Mouse (Mus musculus): ENCODE results near the gene Cacna1h. TPM values are rescaled to one million over a fixed set of nuclear protein-coding genes. Genes with fewer than 3 reads are reported as not detected.

The Cacna1h gene
- polyA plus RNA-seq, 1 experiment from 2014 or later = 3.2 TPM

DNA sequence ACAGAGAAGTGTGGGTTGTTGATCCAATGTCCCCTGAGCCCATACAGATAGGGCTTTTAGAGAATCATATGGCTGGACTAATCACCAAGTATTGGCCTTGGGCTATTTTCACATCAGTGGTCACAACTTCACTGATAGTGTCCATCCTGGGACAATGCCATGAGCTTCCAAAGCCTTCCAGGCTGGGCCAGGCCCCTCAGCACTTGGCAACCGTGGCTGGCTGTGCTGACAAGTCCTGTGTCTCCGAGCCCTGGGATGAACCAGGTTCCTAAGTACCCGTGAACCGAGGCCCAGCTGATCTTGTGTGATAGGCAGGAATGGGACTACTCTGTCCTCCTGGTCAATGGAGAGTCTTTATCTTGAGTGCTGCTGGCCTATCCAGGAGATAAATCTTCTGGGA, 30.5 kb upstream of the Cacna1h start:
- no peak for DNase-seq (ENCODE audit: low spot score)
- H3K27me3 ChIP-seq (ENCODE audit: low read depth, poor library complexity, severe bottlenecking) = 0 out of 2 replicates have a peak, but pooled peaks cover 13% of the 10 kb centered on the region
- WGBS = 85% methylated on average over 4 of the region's 4 CpGs
- no peak overlapping the region for H3K4me3 ChIP-seq
- H3K4me1 ChIP-seq = peaks cover 23% of the 10 kb centered on the region
- peak overlapping the region; percentile 75; the same call in 1 of the 2 replicates for H3K27ac ChIP-seq
- H3K36me3 ChIP-seq = no peaks in the 10 kb centered on the region
- H3K9me3 ChIP-seq (replicated peaks) = no peaks in the 10 kb centered on the region

DNA sequence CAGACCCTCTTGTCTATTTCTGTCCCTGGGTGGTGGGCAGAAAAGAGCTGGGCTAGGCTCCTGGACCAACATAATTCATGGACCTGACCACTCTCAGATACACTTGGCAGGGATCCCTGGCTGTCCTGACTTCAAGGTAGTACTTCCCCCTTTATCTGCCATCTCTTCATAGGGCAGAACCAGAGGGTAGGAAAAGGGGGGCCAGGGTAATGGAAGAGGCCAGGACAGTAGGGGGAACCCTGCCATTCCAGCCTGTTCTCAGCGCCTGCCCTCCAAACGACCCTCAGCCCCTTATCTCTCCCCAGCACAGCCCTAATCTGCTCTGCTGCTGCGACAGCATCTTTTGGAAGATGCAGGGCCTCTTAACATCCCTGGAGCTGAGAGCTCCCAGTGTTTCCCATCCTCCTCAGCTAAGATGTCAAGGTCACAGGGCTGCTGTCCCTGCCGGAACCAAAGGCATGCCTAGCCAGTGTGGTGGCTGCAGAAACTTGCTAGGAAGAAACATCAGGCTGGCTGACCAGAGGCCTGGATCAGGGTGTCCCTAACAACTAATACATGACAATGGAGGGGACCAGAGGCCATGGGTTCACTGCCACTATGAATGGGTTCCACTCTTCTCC, 29.9 kb upstream of the Cacna1h start:
- Histone ChIP-seq H3K27me3 (ENCODE audit: low read depth, poor library complexity, severe bottlenecking) (0 out of 2 replicates have a peak, but pooled peaks cover 6% of the 10 kb centered on the region), H3K27ac (peak overlapping the region; percentile 75), H3K9me3 (replicated peaks) (no peaks in the 10 kb centered on the region), H3K4me1 (peaks cover 23% of the 10 kb centered on the region), H3K36me3 (no peaks in the 10 kb centered on the region), H3K4me3 (no peak overlapping the region)
- 46% methylated on average over 4 of the region's 4 CpGs for WGBS
- no peak for DNase-seq (ENCODE audit: low spot score)

DNA sequence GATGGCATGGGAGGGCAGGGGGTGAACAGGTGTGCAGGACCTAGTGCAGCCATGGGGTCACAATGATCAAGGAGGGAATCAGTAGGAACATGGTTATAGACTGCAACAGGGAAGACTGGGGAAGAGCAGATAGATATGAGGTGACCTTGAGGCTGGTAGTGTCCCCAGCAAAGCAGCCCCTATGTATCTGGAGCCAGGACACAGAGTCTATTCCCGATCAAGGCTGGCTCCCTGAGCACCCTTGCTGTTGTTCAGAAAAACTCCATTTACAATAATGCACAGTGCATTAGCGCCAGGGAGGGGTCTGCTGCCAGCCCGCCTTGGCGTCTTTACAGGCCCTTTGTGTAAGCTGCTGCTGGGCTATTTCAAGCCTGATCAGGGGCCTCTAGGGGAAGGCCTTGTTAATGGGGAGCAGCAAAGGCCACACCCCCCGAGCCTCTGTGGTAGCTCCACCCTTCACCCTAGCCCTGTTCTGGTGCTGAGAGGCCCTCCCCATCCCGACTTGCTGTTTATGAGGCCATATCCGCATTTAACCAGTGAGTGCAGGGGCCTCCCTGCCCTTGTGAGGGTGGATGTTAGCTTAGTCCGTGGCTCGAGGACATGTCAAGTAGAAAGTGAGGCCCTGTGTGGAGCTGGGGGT, 28.8 kb upstream of the Cacna1h start:
- Histone ChIP-seq H3K9me3 (replicated peaks) (no peaks in the 10 kb centered on the region), H3K27me3 (ENCODE audit: low read depth, poor library complexity, severe bottlenecking) (no peaks in the 10 kb centered on the region), H3K4me3 (peak overlapping the region; percentile 1; the same call in 1 of the 2 replicates), H3K27ac (peak overlapping the region; percentile 75), H3K36me3 (no peaks in the 10 kb centered on the region), H3K4me1 (peaks cover 23% of the 10 kb centered on the region)
- DNase-seq (ENCODE audit: low spot score) = peak; percentile 41
- 27% methylated on average over 9 of the region's 9 CpGs for WGBS

DNA sequence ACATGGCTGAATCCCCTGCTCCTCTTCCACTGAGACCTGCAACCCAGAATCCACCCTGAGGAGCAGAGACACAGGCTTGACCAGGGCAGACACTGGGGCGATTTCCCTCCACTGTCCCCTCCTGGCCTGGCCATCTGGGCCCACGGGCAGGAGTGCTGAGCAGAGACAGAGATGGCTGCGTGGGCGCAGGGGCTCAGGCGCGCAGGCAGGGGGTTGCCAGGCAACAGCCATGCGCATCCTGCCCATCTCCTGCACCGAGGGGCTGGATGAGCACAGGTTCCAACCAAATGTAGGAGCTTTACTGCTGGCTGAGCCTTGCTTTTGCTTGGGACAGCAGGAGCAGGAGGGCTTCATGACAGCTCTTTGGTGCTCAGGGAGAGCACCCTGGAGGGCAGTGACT, 23.0 kb upstream of the Cacna1h start:
- Histone ChIP-seq H3K27me3 (ENCODE audit: low read depth, poor library complexity, severe bottlenecking) (peaks cover 7% of the 10 kb centered on the region; the same call in 1 of the 2 replicates), H3K36me3 (no peaks in the 10 kb centered on the region), H3K4me1 (peaks cover 5% of the 10 kb centered on the region), H3K27ac (no peak overlapping the region), H3K9me3 (replicated peaks) (no peaks in the 10 kb centered on the region), H3K4me3 (no peak overlapping the region)
- WGBS = 63% methylated on average over 8 of the region's 8 CpGs
- DNase-seq (ENCODE audit: low spot score) = no peak

DNA sequence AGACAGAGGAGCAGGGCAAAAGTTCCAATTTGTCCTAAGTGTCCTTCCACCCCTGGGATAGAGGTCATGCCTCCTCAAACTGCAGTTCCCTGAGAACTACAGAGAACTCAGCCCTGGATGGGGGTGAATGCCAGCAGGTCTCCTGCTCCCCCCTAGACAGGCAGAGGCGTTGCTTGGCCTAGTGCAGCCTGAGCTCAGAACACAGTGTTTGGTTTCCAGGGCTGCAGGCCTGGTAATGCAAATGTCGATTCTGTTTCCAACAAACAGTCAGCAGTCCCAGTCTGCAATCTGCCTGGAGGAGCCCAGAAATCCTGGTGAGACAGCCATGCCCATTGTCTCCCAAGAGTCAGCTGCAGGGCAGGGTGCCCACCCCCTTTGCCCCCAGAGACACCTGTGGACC, 20.7 kb upstream of the Cacna1h start, which contains the start of gene Tekt4:
Gene Tekt4, plus strand, starts transcription at position 344 of the 400 bp plus-strand sequence.
- H3K9me3 ChIP-seq (replicated peaks) = no peaks in the 10 kb centered on the region
- peaks cover 7% of the 10 kb centered on the region; the same call in 1 of the 2 replicates for H3K27me3 ChIP-seq (ENCODE audit: low read depth, poor library complexity, severe bottlenecking)
- H3K36me3 ChIP-seq = no peaks in the 10 kb centered on the region
- H3K4me3 ChIP-seq = no peak within 1 kb of the TSS
- H3K27ac ChIP-seq = no peak within 1 kb of the TSS; the same call in 1 of the 2 replicates
- 68% methylated on average over 2 of the region's 2 CpGs for WGBS
- H3K4me1 ChIP-seq = peaks cover 12% of the 10 kb centered on the region
- DNase-seq (ENCODE audit: low spot score) = no peak

DNA sequence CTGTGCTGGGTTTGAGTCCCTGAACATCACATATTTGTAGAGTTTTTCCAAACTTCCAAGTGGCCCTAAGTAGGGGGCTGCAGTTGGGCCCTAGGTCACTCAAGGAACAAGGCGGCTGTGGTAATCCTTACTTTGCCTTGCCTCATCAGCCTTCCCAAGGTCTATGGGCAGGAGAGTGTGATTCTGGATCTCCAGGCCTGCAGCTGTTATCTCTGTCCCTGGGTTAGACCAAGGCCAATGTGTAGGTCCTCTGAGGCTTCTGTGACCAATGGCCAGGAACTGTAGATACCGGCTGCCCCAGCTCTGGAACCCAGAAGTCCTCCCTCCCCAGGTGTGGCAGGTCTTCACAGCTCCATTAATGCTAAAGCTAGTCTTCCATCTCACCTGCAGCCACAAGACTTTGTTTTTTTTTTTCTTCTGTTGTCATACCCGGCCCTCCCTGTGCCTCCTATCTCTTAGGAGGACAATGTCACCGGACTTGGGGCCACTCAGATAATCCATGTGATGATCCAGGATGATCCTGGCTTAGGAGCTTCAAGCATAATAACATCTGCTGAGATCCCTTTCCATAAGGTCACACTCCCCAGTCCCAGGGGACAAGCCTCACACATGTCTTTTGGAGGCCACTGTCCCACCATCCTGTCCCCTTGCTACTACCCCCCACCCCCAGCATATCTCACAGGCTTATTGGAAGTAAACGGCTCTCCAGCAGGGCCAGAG, 18.8 kb upstream of the Cacna1h start:
- no peak for DNase-seq (ENCODE audit: low spot score)

DNA sequence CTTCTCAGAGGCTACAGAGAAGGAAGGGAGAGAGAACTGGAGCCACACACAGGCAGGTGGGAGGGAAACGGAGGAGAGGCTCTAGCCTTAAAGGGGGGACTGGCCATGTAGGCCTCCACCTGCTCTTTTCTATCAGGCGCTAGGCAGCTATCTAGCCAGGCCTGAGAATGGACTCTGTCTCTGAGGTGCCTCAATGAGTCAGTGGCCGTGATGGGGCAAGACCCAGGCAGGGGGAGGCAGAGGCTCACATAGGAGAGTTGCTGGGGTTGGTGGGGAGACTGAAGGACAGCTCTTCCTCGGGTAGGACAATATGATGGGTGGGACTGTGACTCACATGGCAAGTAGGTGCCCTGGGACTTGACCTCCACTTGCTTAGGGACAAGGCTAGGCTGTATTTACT, 16.7 kb upstream of the Cacna1h start:
- no peak overlapping the region for H3K4me3 ChIP-seq
- no peak for DNase-seq (ENCODE audit: low spot score)
- H3K9me3 ChIP-seq (replicated peaks) = no peaks in the 10 kb centered on the region
- H3K36me3 ChIP-seq = no peaks in the 10 kb centered on the region
- H3K27me3 ChIP-seq (ENCODE audit: low read depth, poor library complexity, severe bottlenecking) = peaks cover 11% of the 10 kb centered on the region
- 0 out of 2 replicates have a peak overlapping the region, but pooled peaks have one; percentile 11 for H3K27ac ChIP-seq
- WGBS = 76% methylated on average over 4 of the region's 4 CpGs
- H3K4me1 ChIP-seq = peaks cover 12% of the 10 kb centered on the region

More for the DNA sequence above, 18.8 kb upstream of the Cacna1h start:
- WGBS = 81% methylated on average over 5 of the region's 5 CpGs
- Histone ChIP-seq H3K27ac (no peak overlapping the region), H3K4me1 (peaks cover 17% of the 10 kb centered on the region), H3K4me3 (no peak overlapping the region), H3K27me3 (ENCODE audit: low read depth, poor library complexity, severe bottlenecking) (peaks cover 15% of the 10 kb centered on the region), H3K9me3 (replicated peaks) (no peaks in the 10 kb centered on the region), H3K36me3 (no peaks in the 10 kb centered on the region)

DNA sequence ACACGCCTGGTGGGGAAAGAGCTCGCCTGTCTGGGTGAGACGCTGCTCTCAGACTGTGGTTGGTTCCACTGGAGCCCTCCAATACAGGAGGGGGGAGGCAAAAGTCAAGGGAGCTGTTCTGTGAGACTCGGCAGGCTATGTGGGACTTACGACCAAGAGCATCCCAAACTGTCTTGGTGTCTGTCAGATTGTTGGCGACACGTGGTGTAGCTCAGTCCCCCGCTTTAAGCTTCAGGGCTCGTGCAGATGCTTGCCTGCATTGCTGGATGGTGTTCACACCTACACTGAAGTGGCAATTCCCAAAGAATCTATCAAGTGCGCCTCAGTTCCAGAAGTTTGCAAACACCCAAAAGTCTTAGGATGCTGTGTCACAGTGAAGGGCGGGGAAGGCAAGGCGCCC, 14.3 kb upstream of the Cacna1h start:
- H3K4me1 ChIP-seq = peaks cover 15% of the 10 kb centered on the region
- H3K4me3 ChIP-seq = no peak overlapping the region
- H3K27me3 ChIP-seq (ENCODE audit: low read depth, poor library complexity, severe bottlenecking) = peaks cover 11% of the 10 kb centered on the region
- no peaks in the 10 kb centered on the region for H3K36me3 ChIP-seq
- no peak for DNase-seq (ENCODE audit: low spot score)
- H3K27ac ChIP-seq = no peak overlapping the region
- 83% methylated on average over 12 of the region's 12 CpGs for WGBS
- H3K9me3 ChIP-seq (replicated peaks) = no peaks in the 10 kb centered on the region

DNA sequence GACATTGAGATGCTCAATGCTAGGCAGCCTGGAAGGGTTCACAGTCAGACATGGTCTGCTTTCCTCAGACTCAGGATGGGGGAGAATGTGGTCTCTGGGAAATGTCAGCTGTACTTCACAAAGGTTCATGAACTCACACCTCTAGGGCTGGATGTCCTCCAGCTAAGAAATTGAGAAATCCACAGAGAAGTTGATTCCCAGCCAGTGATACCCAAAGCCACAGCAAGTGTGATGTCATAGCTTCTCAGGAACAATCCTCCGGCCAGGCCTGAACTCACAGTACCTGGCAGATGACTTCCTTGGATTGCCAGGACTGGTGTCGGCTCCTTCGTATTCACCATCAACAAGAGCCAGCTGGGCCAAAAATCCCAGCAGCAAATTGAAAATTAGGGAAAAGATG, 12.3 kb upstream of the Cacna1h start:
- no peak for DNase-seq (ENCODE audit: low spot score)
- Histone ChIP-seq H3K4me1 (peaks cover 17% of the 10 kb centered on the region), H3K27me3 (ENCODE audit: low read depth, poor library complexity, severe bottlenecking) (peaks cover 16% of the 10 kb centered on the region), H3K36me3 (no peaks in the 10 kb centered on the region), H3K4me3 (no peak overlapping the region), H3K9me3 (replicated peaks) (no peaks in the 10 kb centered on the region), H3K27ac (no peak overlapping the region)
- WGBS = 73% methylated on average over 3 of the region's 3 CpGs

DNA sequence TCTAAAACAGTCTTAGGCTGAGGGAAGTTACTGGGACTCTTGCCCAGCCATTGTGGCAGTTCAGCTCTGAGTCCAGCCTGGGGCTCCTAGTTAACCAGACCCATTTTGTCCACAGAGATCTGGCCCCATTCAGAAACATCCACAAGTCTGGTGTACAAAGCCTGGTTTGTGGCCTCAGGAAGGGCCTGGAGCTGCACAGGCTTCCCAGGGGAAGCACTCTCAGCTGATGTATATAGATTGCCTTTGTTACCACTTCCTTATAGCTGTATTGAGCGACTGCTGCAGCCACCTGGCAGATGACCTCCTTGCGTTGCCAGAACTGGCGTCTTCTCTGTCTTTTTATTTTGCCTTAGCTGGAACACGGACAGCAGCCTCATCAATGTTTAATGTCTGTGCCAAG, 11.5 kb upstream of the Cacna1h start:
- no peak overlapping the region for H3K27ac ChIP-seq
- no peak for DNase-seq (ENCODE audit: low spot score)
- H3K4me1 ChIP-seq = peaks cover 17% of the 10 kb centered on the region
- no peak overlapping the region for H3K4me3 ChIP-seq
- WGBS = 79% methylated on average over 4 of the region's 4 CpGs
- no peaks in the 10 kb centered on the region for H3K9me3 ChIP-seq (replicated peaks)
- H3K36me3 ChIP-seq = no peaks in the 10 kb centered on the region
- H3K27me3 ChIP-seq (ENCODE audit: low read depth, poor library complexity, severe bottlenecking) = peaks cover 20% of the 10 kb centered on the region

DNA sequence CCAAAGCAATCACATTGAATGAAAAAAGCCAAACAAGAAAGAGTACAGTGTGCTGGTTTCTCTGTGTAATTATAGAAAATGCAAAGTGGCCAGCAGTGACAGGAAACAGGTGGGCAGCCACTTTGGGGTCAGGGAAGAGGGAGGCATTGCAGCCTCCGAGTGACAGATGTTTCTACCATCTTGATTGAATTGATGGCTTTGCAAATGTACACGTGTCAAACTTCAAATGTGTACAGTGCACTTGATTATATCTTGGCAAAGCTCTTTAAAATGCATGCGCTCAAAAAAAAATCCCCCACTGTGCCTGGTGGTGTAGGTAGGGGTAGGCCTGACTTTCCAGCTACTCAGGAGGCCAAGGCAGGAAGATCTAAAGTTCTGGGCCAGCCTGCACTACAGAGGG, 9.3 kb upstream of the Cacna1h start:
- WGBS = 77% methylated on average over 3 of the region's 3 CpGs
- H3K36me3 ChIP-seq = no peaks in the 10 kb centered on the region
- no peaks in the 10 kb centered on the region for H3K9me3 ChIP-seq (replicated peaks)
- H3K27ac ChIP-seq = no peak overlapping the region
- no peak overlapping the region for H3K4me3 ChIP-seq
- H3K4me1 ChIP-seq = peaks cover 10% of the 10 kb centered on the region; the same call in 1 of the 2 replicates
- H3K27me3 ChIP-seq (ENCODE audit: low read depth, poor library complexity, severe bottlenecking) = 0 out of 2 replicates have a peak, but pooled peaks cover 12% of the 10 kb centered on the region
- DNase-seq (ENCODE audit: low spot score) = no peak

DNA sequence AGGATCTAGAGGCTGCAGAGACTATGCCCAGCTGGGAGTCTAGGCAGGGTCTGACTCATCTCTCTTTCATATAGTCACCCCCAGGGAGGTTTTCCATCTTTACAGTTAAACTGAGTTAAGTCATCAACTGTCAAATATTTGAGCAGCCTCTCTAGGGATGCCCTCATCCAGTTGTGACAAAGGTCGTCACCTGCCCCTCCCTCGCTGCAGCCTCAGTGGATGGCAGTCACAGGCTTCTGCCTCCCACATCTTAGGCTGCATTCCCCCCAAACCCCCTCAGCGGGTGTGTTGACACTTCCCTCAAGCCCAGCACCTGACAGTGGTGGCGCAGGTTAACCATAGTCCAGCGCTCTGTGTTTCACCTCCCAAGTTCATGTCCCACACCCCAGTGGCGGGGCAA, 7.8 kb upstream of the Cacna1h start:
- no peaks in the 10 kb centered on the region for H3K9me3 ChIP-seq (replicated peaks)
- WGBS = 74% methylated on average over 6 of the region's 6 CpGs

DNA sequence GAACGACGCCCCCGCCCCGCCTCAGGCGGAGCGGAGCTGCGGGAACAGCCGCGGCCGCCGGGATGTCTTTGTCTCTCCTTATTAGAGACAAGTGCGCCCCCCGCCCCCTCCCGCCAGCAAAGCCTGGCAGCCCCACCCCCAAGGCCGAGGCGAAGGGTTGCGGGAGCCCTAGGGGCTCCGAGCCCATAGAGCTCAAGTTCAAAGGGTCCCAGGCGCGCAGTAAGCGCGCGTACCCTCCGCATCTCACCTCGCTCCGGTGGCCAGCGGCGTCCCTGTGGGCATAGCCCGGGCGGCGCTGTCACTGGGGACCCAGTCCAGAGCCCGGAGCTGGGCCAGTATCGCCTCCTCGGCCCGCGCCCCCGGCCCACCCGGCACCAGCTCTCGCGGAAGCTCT, 363 bp downstream of the Cacna1h start:
- H3K27ac ChIP-seq = peak overlapping the region; percentile 90
- peaks cover 67% of the 10 kb centered on the region for H3K4me1 ChIP-seq
- DNase-seq (ENCODE audit: low spot score) = no peak
- H3K36me3 ChIP-seq = peaks cover 3% of the 10 kb centered on the region; the same call in 1 of the 2 replicates
- H3K9me3 ChIP-seq (replicated peaks) = no peaks in the 10 kb centered on the region
- H3K27me3 ChIP-seq (ENCODE audit: low read depth, poor library complexity, severe bottlenecking) = peaks cover 72% of the 10 kb centered on the region
- WGBS = under 1% methylated on average over 40 of the region's 40 CpGs
- H3K4me3 ChIP-seq = peak overlapping the region; percentile 62

More for the DNA sequence above, 7.8 kb upstream of the Cacna1h start:
- Histone ChIP-seq H3K36me3 (no peaks in the 10 kb centered on the region), H3K4me1 (peaks cover 10% of the 10 kb centered on the region; the same call in 1 of the 2 replicates), H3K27ac (0 out of 2 replicates have a peak overlapping the region, but pooled peaks have one; percentile 28), H3K4me3 (no peak overlapping the region), H3K27me3 (ENCODE audit: low read depth, poor library complexity, severe bottlenecking) (peaks cover 10% of the 10 kb centered on the region; the same call in 1 of the 2 replicates)
- DNase-seq (ENCODE audit: low spot score) = no peak
